18 mouse cellular contexts compared by ENCODE assay signal in genomic region chr16:38408416-38408815, GRCm38 (mm10). TPM values are rescaled to one million over a fixed set of nuclear protein-coding genes. Genes with fewer than 3 reads are reported as not detected.
"Had no signal": no experiment of that assay in that cellular context is flagged by ENCODE, and none has a peak within 500 bp of the region (broad histone marks: within the 10 kb centered on the region; RNA-seq: fewer than 3 reads in every experiment).

No protein-coding gene starts in this region.

- DNase-seq: retina, postnatal 1 day; right cerebral cortex, adult 18-20 months; right cerebral cortex, postnatal 14 days; right cerebral cortex, postnatal 25 days; right cerebral cortex, postnatal 4 days; spleen, adult 18-20 months; thymus, adult 18-20 months; thymus, adult 2 months; thymus, postnatal 14 days; thymus, postnatal 25 days; thymus, postnatal 36 days; thymus, postnatal 4 days had no signal

- H3K9me3 ChIP-seq: neural tube, embryonic 12.5 days; neural tube, embryonic 13.5 days; neural tube, embryonic 15.5 days; stomach, embryonic 15.5 days had no signal

- H3K4me2 ChIP-seq: neural tube, embryonic 12.5 days; neural tube, embryonic 13.5 days; neural tube, embryonic 15.5 days; stomach, embryonic 15.5 days had no signal

- H3K9ac ChIP-seq: neural tube, embryonic 12.5 days; neural tube, embryonic 13.5 days; neural tube, embryonic 15.5 days; stomach, embryonic 15.5 days had no signal

- H3K36me3 ChIP-seq: neural tube, embryonic 12.5 days; neural tube, embryonic 13.5 days; neural tube, embryonic 15.5 days; stomach, embryonic 15.5 days had no signal

- H3K4me1 ChIP-seq: neural tube, embryonic 12.5 days; neural tube, embryonic 13.5 days; neural tube, embryonic 15.5 days; stomach, embryonic 15.5 days had no signal

- H3K4me3 ChIP-seq: neural tube, embryonic 12.5 days; neural tube, embryonic 13.5 days; neural tube, embryonic 15.5 days; stomach, embryonic 15.5 days had no signal

- H3K27me3 ChIP-seq: neural tube, embryonic 12.5 days; neural tube, embryonic 13.5 days; neural tube, embryonic 15.5 days; stomach, embryonic 15.5 days had no signal

- H3K27ac ChIP-seq: neural tube, embryonic 12.5 days; neural tube, embryonic 13.5 days; neural tube, embryonic 15.5 days; stomach, embryonic 15.5 days; stomach, postnatal 0 days had no signal

RNA-seq across cellular contexts. Expression of gene Pla1a, which starts 24.5 kb away (rescaled TPM):
- polyA plus RNA-seq: stomach, embryonic 14.5 days had no signal
